Mouse (Mus musculus) forebrain, embryonic 14.5 days (tissue): ENCODE data around the gene Vrk2. TPM values are rescaled to one million over a fixed set of nuclear protein-coding genes. Genes with fewer than 3 reads are reported as not detected.

Experiments
- ATAC-seq: fragments of 200-750 bp; cut with Nextera tagmentation; 2 replicates; pipeline ENCODE4 v1.8.0; 2017; ENCODE audit warnings: mild to moderate bottlenecking, moderate library complexity
- DNase-seq: peaks from one replicate; pipeline ENCODE4 v3.0.0-alpha.2; 2015; ENCODE audit warnings: low spot score
- H3K27ac ChIP-seq: fragments of 300-500 bp; sonication (generic); 2 replicates; pipeline ENCODE4 v1.5.1; 2014; ENCODE audit warnings: low read depth, mild to moderate bottlenecking, control low read depth, low read length, moderate library complexity
- H3K27me3 ChIP-seq: fragments of 300-500 bp; sonication (generic); replicated peaks from 2 replicates; pipeline ENCODE4 v1.6.1; 2014; ENCODE audit warnings: low read length, control low read depth, mixed read lengths; ENCODE audit not compliant: control insufficient read depth, insufficient read depth
- H3K36me3 ChIP-seq: fragments of 300-500 bp; sonication (generic); 2 replicates; pipeline ENCODE4 v1.6.1; 2014; ENCODE audit warnings: low read length, control low read depth; ENCODE audit not compliant: control insufficient read depth, insufficient read depth
- H3K4me1 ChIP-seq: fragments of 300-500 bp; sonication (generic); 2 replicates; pipeline ENCODE4 v1.6.1; 2014; ENCODE audit warnings: antibody characterized with exemption, low read length, control low read depth; ENCODE audit not compliant: control insufficient read depth, insufficient read depth
- H3K4me2 ChIP-seq: fragments of 300-500 bp; sonication (generic); 2 replicates; pipeline ENCODE4 v1.6.1; 2014; ENCODE audit warnings: mild to moderate bottlenecking, control low read depth, low read length
- H3K4me3 ChIP-seq: fragments of 300-500 bp; sonication (generic); 2 replicates; pipeline ENCODE4 v1.5.1; 2014; ENCODE audit warnings: low read depth, low read length, control low read depth
- H3K9ac ChIP-seq: fragments of 300-500 bp; sonication (generic); 2 replicates; pipeline ENCODE4 v1.6.1; 2014; ENCODE audit warnings: mild to moderate bottlenecking, low read length, control low read depth, moderate library complexity
- H3K9me3 ChIP-seq: fragments of 300-500 bp; sonication (generic); replicated peaks from 2 replicates; pipeline ENCODE4 v1.6.1; 2016; ENCODE audit warnings: low read length, control low read depth, mixed read lengths; ENCODE audit not compliant: control insufficient read depth
- WGBS: fragments of 180-500 bp; shearing (Covaris S2); extraction: QIAGEN DNeasy Blood & Tissue Kit; methylation state at CpG from one replicate; pipeline ENCODE4 v1.1.7; 2014; 5-methylcytosine and 5-hydroxymethylcytosine counted together
- polyA plus RNA-seq: library from polyadenylated mRNA; unstranded; fragments of >200 nt; fragmentation: Nextera tagmentation; extraction: Ambion mirVana; gene quantifications from 2 replicates; pipeline ENCODE4 v1.2.1, GENCODE M21; 2014

The Vrk2 gene
- polyA plus RNA-seq, result 8.6 and 10.2 TPM in 2 replicates

GRCm38 (mm10) chr11:26593061-26594059 lies at the start of gene Vrk2, which contains the start of gene Gm6899:
Gene Vrk2, minus strand, starts transcription at chr11:26593999.
Gene Gm6899, plus strand, starts transcription at chr11:26593241.
- Histone ChIP-seq H3K4me3 (peak within 1 kb of the TSS; percentile 57), H3K4me2 (peak within 1 kb of the TSS; percentile 89), H3K9me3 (no peaks in the 10 kb centered on the region), H3K9ac (peak within 1 kb of the TSS; percentile 76), H3K36me3 (no peaks in the 10 kb centered on the region), H3K4me1 (peaks cover 7% of the 10 kb centered on the region; the same call in 1 of the 2 replicates), H3K27ac (peak within 1 kb of the TSS; percentile 48), H3K27me3 (no peaks in the 10 kb centered on the region)
- DNase-seq (peak; percentile 79), ATAC-seq (peak; percentile 98)
- under 1% methylated on average over 56 of the region's 60 CpGs for WGBS

GRCm38 (mm10) chr11:26642141-26642540 lies 48.3 kb upstream of the Vrk2 start:
- no peak for DNase-seq
- H3K9me3 ChIP-seq, result peaks cover 5% of the 10 kb centered on the region; the same call in 1 of the 2 replicates
- no peaks in the 10 kb centered on the region for H3K27me3 ChIP-seq
- no peak overlapping the region for H3K9ac ChIP-seq
- 100% methylated on average over 1 of the region's 1 CpGs for WGBS
- no peak for ATAC-seq
- H3K4me3 ChIP-seq, result no peak overlapping the region
- H3K36me3 ChIP-seq, result no peaks in the 10 kb centered on the region
- no peaks in the 10 kb centered on the region for H3K4me1 ChIP-seq
- H3K27ac ChIP-seq, result no peak overlapping the region
- no peak overlapping the region for H3K4me2 ChIP-seq

- no peaks in the 10 kb centered on the region for H3K4me1 ChIP-seq
- no peak for ATAC-seq
- no peak overlapping the region for H3K27ac ChIP-seq
- H3K9me3 ChIP-seq, result peaks cover 5% of the 10 kb centered on the region; the same call in 1 of the 2 replicates
- no peak overlapping the region for H3K4me2 ChIP-seq
- no peak overlapping the region for H3K4me3 ChIP-seq
- H3K27me3 ChIP-seq, result no peaks in the 10 kb centered on the region
- H3K9ac ChIP-seq, result no peak overlapping the region
- WGBS, result 80% methylated on average over 8 of the region's 8 CpGs
- no peaks in the 10 kb centered on the region for H3K36me3 ChIP-seq
- DNase-seq, result no peak
Observed at GRCm38 (mm10) chr11:26640314-26640785, 46.6 kb upstream of the Vrk2 start.

- Histone ChIP-seq H3K36me3 (no peaks in the 10 kb centered on the region), H3K9ac (no peak overlapping the region), H3K4me2 (no peak overlapping the region), H3K4me1 (no peaks in the 10 kb centered on the region), H3K4me3 (no peak overlapping the region), H3K9me3 (no peaks in the 10 kb centered on the region), H3K27me3 (no peaks in the 10 kb centered on the region), H3K27ac (no peak overlapping the region)
- DNase-seq (no peak), ATAC-seq (no peak)
- WGBS, result 85% methylated on average over 1 of the region's 1 CpGs
Observed at GRCm38 (mm10) chr11:26636239-26636638, 42.4 kb upstream of the Vrk2 start.

- Histone ChIP-seq H3K4me2 (no peak overlapping the region), H3K27ac (no peak overlapping the region), H3K4me3 (no peak overlapping the region), H3K36me3 (no peaks in the 10 kb centered on the region), H3K4me1 (no peaks in the 10 kb centered on the region), H3K27me3 (no peaks in the 10 kb centered on the region), H3K9me3 (no peaks in the 10 kb centered on the region), H3K9ac (no peak overlapping the region)
- 88% methylated on average over 5 of the region's 5 CpGs for WGBS
- DNase-seq (no peak), ATAC-seq (no peak)
Observed at GRCm38 (mm10) chr11:26622727-26623126, 28.9 kb upstream of the Vrk2 start.

- ATAC-seq (no peak), DNase-seq (no peak)
- Histone ChIP-seq H3K9me3 (no peaks in the 10 kb centered on the region), H3K4me3 (no peak overlapping the region), H3K4me1 (no peaks in the 10 kb centered on the region), H3K27ac (no peak overlapping the region), H3K4me2 (no peak overlapping the region), H3K9ac (no peak overlapping the region), H3K27me3 (no peaks in the 10 kb centered on the region), H3K36me3 (no peaks in the 10 kb centered on the region)
- WGBS, result 89% methylated on average over 2 of the region's 2 CpGs
Observed at GRCm38 (mm10) chr11:26618475-26619223, 24.9 kb upstream of the Vrk2 start.

GRCm38 (mm10) chr11:26608795-26609194 lies 15.0 kb upstream of the Vrk2 start:
- DNase-seq (peak; percentile 30), ATAC-seq (peak; percentile 54; the same call in 1 of the 2 replicates)
- no peaks in the 10 kb centered on the region for H3K36me3 ChIP-seq
- no peaks in the 10 kb centered on the region; the same call in 1 of the 2 replicates for H3K4me1 ChIP-seq
- no peak overlapping the region for H3K4me3 ChIP-seq
- H3K9me3 ChIP-seq, result no peaks in the 10 kb centered on the region
- H3K27ac ChIP-seq, result no peak overlapping the region
- no peak overlapping the region for H3K9ac ChIP-seq
- no peak overlapping the region for H3K4me2 ChIP-seq
- WGBS, result 70% methylated on average over 10 of the region's 10 CpGs
- H3K27me3 ChIP-seq, result no peaks in the 10 kb centered on the region

- Histone ChIP-seq H3K4me3 (no peak overlapping the region), H3K36me3 (no peaks in the 10 kb centered on the region), H3K27me3 (no peaks in the 10 kb centered on the region), H3K4me1 (no peaks in the 10 kb centered on the region; the same call in 1 of the 2 replicates), H3K9me3 (no peaks in the 10 kb centered on the region), H3K27ac (no peak overlapping the region), H3K4me2 (no peak overlapping the region), H3K9ac (no peak overlapping the region)
- 89% methylated on average over 1 of the region's 1 CpGs for WGBS
- ATAC-seq (no peak), DNase-seq (no peak)
Observed at GRCm38 (mm10) chr11:26604061-26604655, 10.4 kb upstream of the Vrk2 start.
